Mouse (Mus musculus): ENCODE measurements around the gene Rilpl1.

The Rilpl1 gene

GRCm38 (mm10) chr5:124453339-124454081 lies 77.7 kb downstream of the Rilpl1 start:
- in situ Hi-C loops (cut with MboI, MseI), result no loop called here

- in situ Hi-C loops (cut with MboI, MseI), result no loop called here
Measured at GRCm38 (mm10) chr5:124452494-124453228, 78.5 kb downstream of the Rilpl1 start.

- in situ Hi-C loops (cut with MboI, MseI), result no loop called here
Measured at GRCm38 (mm10) chr5:124450641-124451340, 80.4 kb downstream of the Rilpl1 start.

- in situ Hi-C loops (cut with MboI, MseI), result no loop called here
Measured at GRCm38 (mm10) chr5:124450051-124450450, 81.1 kb downstream of the Rilpl1 start.

- in situ Hi-C loops (cut with MboI, MseI), result no loop called here
Measured at GRCm38 (mm10) chr5:124449494-124449893, 81.7 kb downstream of the Rilpl1 start.

GRCm38 (mm10) chr5:124446301-124446881 lies 84.8 kb downstream of the Rilpl1 start:
- in situ Hi-C loops (cut with MboI, MseI), result no loop called here

GRCm38 (mm10) chr5:124445621-124446293 lies 85.4 kb downstream of the Rilpl1 start:
- in situ Hi-C loops (cut with MboI, MseI), result no loop called here

GRCm38 (mm10) chr5:124444661-124445561 lies 86.3 kb downstream of the Rilpl1 start:
- in situ Hi-C loops (cut with MboI, MseI), result no loop called here

GRCm38 (mm10) chr5:124444208-124444607 lies 87.0 kb downstream of the Rilpl1 start:
- in situ Hi-C loops (cut with MboI, MseI), result no loop called here
